Mouse (Mus musculus) liver, postnatal 0 days (tissue): ENCODE results near the gene Sfta2. TPM values are rescaled to one million over a fixed set of nuclear protein-coding genes. Genes with fewer than 3 reads are reported as not detected.
A peak's percentile ranks its signal among the peaks of the same experiment; 100 is the strongest.

Experiments used
- ATAC-seq: fragments of 200-750 bp; cut with Nextera tagmentation; 2 replicates; pipeline ENCODE4 v1.8.0; 2017; ENCODE audit warnings: mild to moderate bottlenecking, moderate library complexity
- DNase-seq: peaks from one replicate; pipeline ENCODE4 v3.0.0-alpha.2; 2016
- H3K27ac ChIP-seq: fragments of 300-500 bp; sonication (generic); 2 replicates; pipeline ENCODE4 v1.5.1; 2014; ENCODE audit warnings: antibody characterized with exemption, moderate library complexity, mild to moderate bottlenecking, low read depth
- H3K27me3 ChIP-seq: fragments of 300-500 bp; sonication (generic); 2 replicates; pipeline ENCODE4 v1.6.1; 2014; ENCODE audit warnings: low read length, control low read depth, mixed read lengths; ENCODE audit not compliant: insufficient read depth
- H3K36me3 ChIP-seq: fragments of 300-500 bp; sonication (generic); replicated peaks from 2 replicates; pipeline ENCODE4 v1.6.1; 2014; ENCODE audit warnings: mild to moderate bottlenecking, control low read depth, low read length, moderate library complexity, mixed read lengths; ENCODE audit not compliant: insufficient read depth
- H3K4me1 ChIP-seq: fragments of 300-500 bp; sonication (generic); 2 replicates; pipeline ENCODE4 v1.6.1; 2014; ENCODE audit warnings: antibody characterized with exemption, mild to moderate bottlenecking, control low read depth; ENCODE audit not compliant: insufficient read depth
- H3K4me2 ChIP-seq: fragments of 300-500 bp; sonication (generic); 2 replicates; pipeline ENCODE4 v1.6.1; 2014; ENCODE audit warnings: low read depth, mild to moderate bottlenecking, low read length, moderate library complexity, mixed read lengths
- H3K4me3 ChIP-seq: fragments of 300-500 bp; sonication (generic); 2 replicates; pipeline ENCODE4 v1.5.1; 2014; ENCODE audit warnings: low read depth, low read length
- H3K9ac ChIP-seq: fragments of 300-500 bp; sonication (generic); replicated peaks from 2 replicates; pipeline ENCODE4 v1.6.1; 2014; ENCODE audit warnings: mild to moderate bottlenecking, moderate library complexity
- H3K9me3 ChIP-seq: fragments of 300-500 bp; sonication (generic); 2 replicates; pipeline ENCODE4 v1.6.1; 2016; ENCODE audit warnings: mild to moderate bottlenecking, control low read depth, low read length, mixed read lengths
- CTCF ChIP-seq: sonication (generic); IDR thresholded peaks from 2 replicates; pipeline ENCODE4 v1.5.1; 2016; ENCODE audit warnings: antibody characterized with exemption, low read depth
- EP300 ChIP-seq: IDR thresholded peaks from 2 replicates; pipeline ENCODE4 v1.6.1; 2016; ENCODE audit warnings: antibody characterized with exemption, low read depth, mild to moderate bottlenecking
- WGBS: fragments of 180-500 bp; shearing (Covaris S2); extraction: QIAGEN DNeasy Blood & Tissue Kit; methylation state at CpG from one replicate; pipeline ENCODE4 v1.1.7; 2014; ENCODE audit not compliant: insufficient replicate concordance; 5-methylcytosine and 5-hydroxymethylcytosine counted together
- polyA plus RNA-seq: library from polyadenylated mRNA; unstranded; fragments of >200 nt; fragmentation: Nextera tagmentation; extraction: Ambion mirVana; gene quantifications from 2 replicates; pipeline ENCODE4 v1.2.1, GENCODE M21; 2015

The Sfta2 gene
- polyA plus RNA-seq, 1 experiment from 2014 or later, result not detected

DNA sequence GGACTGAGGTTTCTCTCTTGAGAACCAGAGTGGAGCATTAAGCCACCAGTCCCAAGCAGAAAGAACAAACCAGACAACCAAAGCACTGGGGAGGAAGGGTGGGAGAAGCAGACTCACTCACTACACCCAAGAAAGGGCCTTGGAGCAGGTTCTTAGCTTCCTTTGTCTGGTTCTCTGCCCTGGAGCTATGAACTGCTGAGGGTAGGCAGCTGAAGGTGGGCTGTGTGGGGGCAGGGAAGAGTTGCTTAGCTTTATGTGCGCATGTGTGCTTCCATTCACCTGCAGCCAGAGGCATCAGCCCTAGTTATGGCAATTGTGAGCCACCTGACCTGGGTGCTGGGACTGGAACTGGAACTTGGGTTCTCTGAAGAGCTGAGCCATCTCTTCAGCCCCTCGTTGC, 51.7 kb downstream of the Sfta2 start:
- H3K9me3 ChIP-seq, result no peaks in the 10 kb centered on the region
- no peaks in the 10 kb centered on the region for H3K4me1 ChIP-seq
- ATAC-seq, result no peak
- H3K4me3 ChIP-seq, result no peak overlapping the region
- 70% methylated on average over 2 of the region's 2 CpGs for WGBS
- no peak overlapping the region for H3K9ac ChIP-seq
- no peak overlapping the region for H3K4me2 ChIP-seq
- TF ChIP-seq EP300 (no peak), CTCF (no peak)
- H3K27ac ChIP-seq, result no peak overlapping the region
- H3K27me3 ChIP-seq, result no peaks in the 10 kb centered on the region
- DNase-seq, result no peak
- H3K36me3 ChIP-seq, result peaks cover 16% of the 10 kb centered on the region; the same call in 1 of the 2 replicates

DNA sequence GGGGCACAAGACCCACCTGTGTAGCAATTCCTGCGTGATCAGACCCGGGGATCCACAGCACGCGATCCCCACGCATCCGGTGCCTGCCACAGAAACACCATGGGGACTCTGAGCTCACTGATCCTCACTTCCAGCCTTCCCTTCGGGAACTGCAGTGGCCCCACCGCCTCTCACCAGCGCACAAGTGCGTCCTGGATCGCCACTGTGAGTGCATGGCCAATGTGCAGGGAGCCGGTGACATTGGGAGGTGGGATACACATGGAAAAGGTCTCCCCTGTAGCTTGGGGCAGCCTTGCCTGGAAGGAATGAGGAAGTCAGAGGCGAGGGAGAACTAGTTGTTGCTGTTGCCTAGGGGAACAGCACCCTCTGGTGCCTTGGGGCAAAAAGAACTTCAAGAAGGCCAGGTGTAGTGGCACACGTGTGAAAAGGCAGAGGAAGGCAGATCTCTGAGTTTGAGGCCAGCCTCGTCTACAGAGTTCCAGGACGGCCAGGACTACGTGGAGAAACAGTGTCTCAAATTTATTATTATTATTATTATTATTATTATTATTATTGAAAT, 64.7 kb downstream of the Sfta2 start:
- no peaks in the 10 kb centered on the region for H3K9me3 ChIP-seq
- no peak for TF ChIP-seq EP300
- TF ChIP-seq CTCF, result peak; percentile 69
- ATAC-seq (no peak), DNase-seq (peak; percentile 37)
- no peak overlapping the region for H3K9ac ChIP-seq
- H3K4me2 ChIP-seq, result no peak overlapping the region
- no peaks in the 10 kb centered on the region for H3K27me3 ChIP-seq
- H3K36me3 ChIP-seq, result peaks cover 19% of the 10 kb centered on the region
- H3K4me3 ChIP-seq, result no peak overlapping the region
- 82% methylated on average over 17 of the region's 17 CpGs for WGBS
- peaks cover 8% of the 10 kb centered on the region; the same call in 1 of the 2 replicates for H3K4me1 ChIP-seq
- no peak overlapping the region for H3K27ac ChIP-seq

DNA sequence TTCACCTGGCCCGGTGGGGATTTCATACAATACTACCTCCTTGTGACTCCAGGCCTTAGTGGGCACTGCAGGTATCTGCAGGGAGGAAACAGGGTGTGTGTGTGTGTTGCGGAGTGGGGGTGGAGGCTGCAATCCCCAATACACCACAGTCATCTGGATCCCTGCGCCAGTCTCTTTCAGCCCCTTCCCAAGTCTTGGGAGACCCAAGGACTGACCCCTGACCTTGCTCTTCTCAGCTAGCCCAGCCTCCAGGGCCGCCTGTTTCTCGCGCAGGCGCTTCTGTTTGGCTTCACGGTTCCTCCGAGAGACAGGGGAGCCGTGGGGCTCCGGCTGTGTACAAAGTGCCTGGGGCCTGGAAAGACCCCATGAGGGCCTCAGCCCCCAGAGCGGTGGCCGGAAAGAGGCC, 65.5 kb downstream of the Sfta2 start:
- H3K4me3 ChIP-seq, result peak overlapping the region; percentile 78
- H3K9ac ChIP-seq, result peak overlapping the region; percentile 76
- DNase-seq (peak; percentile 28), ATAC-seq (peak; percentile 20)
- no peaks in the 10 kb centered on the region for H3K9me3 ChIP-seq
- peaks cover 8% of the 10 kb centered on the region; the same call in 1 of the 2 replicates for H3K4me1 ChIP-seq
- no peaks in the 10 kb centered on the region for H3K27me3 ChIP-seq
- peak overlapping the region; percentile 41 for H3K27ac ChIP-seq
- WGBS, result 4% methylated on average over 13 of the region's 13 CpGs
- TF ChIP-seq CTCF (no peak), EP300 (no peak)
- peak overlapping the region; percentile 94 for H3K4me2 ChIP-seq
- peaks cover 12% of the 10 kb centered on the region for H3K36me3 ChIP-seq

DNA sequence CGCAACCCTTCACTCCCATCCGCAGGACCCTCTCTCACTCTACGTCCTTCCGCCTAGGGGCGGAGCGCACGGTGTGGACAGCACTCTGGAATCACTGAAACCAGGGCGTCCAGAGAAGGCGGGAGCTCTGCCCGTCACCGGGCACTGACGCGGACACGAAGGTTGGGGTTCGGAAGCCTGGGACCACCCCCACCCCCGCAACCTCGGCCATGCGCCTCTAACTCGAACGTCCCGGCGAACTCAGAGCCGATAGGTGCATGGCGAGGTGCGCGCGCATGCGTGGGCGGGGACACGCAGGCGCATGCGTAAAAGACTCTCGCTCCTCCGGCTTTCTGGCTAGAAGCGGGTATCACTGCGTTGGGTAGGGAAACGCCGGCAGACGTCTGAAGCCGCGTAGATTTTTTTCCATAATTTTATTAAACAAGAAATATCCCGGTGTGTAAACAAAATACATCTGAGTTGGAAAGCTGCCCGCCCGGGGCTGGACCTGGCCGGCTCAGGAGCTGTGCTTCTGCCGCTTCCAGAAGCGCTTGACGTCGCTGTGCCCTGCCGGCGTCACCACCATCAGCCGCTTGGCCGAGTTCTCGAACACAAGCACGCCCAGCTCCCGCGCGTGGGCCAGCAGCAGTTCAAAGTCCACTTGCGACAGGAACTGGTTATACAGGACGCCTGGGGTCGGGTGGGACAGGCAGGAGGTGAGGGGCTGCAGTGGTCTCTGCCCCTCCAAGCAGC, 66.2 kb downstream of the Sfta2 start, which contains the start of gene Vars2:
Gene Vars2 (minus strand): TSS at position 259 of the 732 bp plus-strand sequence.
- no peaks in the 10 kb centered on the region for H3K9me3 ChIP-seq
- DNase-seq (peak; percentile 97), ATAC-seq (peak; percentile 90)
- under 1% methylated on average over 61 of the region's 61 CpGs for WGBS
- peak within 1 kb of the TSS; percentile 41 for H3K27ac ChIP-seq
- H3K4me2 ChIP-seq, result peak within 1 kb of the TSS; percentile 94
- peaks cover 8% of the 10 kb centered on the region; the same call in 1 of the 2 replicates for H3K4me1 ChIP-seq
- H3K9ac ChIP-seq, result peak within 1 kb of the TSS; percentile 76
- no peaks in the 10 kb centered on the region for H3K27me3 ChIP-seq
- peaks cover 11% of the 10 kb centered on the region; the same call in 1 of the 2 replicates for H3K36me3 ChIP-seq
- TF ChIP-seq CTCF (no peak), EP300 (no peak)
- peak within 1 kb of the TSS; percentile 78 for H3K4me3 ChIP-seq

DNA sequence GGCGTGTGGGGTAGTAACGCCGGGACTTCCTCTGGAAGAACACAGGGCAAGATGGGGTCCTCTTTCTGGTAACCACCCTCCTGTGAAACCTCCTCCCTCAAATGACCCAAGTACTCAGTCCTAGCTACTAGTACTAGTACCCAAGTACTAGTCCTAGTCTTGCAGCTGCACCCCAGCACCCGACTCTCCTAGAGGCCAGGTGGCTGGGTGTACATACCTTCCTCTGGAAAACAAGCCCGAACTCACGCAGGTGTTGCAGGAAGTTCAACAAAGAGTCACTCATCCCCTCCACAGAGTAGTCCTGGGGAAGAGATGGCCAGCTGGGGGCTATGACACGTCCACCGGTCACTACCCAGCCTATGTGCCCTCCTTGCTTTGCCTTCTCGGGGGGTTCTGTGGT, 68.4 kb downstream of the Sfta2 start:
- Histone ChIP-seq H3K9me3 (no peaks in the 10 kb centered on the region), H3K4me1 (peaks cover 10% of the 10 kb centered on the region), H3K9ac (no peak overlapping the region), H3K27me3 (no peaks in the 10 kb centered on the region), H3K4me3 (no peak overlapping the region), H3K4me2 (no peak overlapping the region), H3K36me3 (0 out of 2 replicates have a peak, but pooled peaks cover 5% of the 10 kb centered on the region), H3K27ac (no peak overlapping the region)
- TF ChIP-seq EP300, result no peak
- no peak for ATAC-seq
- DNase-seq, result no peak
- 86% methylated on average over 9 of the region's 9 CpGs for WGBS

DNA sequence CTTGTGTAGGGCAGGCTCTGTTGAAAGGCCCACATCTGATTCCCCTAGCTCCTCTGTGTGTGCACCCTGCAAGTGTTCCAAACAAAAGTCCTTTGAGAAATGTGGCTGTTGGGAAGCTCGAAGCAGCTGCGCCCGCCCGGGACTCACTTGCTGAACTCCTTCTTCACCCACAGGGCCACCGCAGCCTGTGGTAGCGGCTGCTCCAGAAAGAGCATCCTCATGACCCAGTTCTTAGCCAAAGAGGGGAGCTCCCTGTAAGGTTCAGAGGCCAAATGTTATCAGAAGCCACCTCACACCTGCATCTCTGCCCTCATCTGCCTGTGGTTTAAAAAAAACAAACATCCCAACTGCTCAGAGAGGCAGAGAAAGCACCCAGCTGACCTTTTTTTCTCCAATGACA, 70.5 kb downstream of the Sfta2 start:
- Histone ChIP-seq H3K4me3 (no peak overlapping the region), H3K36me3 (0 out of 2 replicates have a peak, but pooled peaks cover 5% of the 10 kb centered on the region), H3K4me2 (no peak overlapping the region), H3K9me3 (no peaks in the 10 kb centered on the region), H3K27me3 (no peaks in the 10 kb centered on the region), H3K4me1 (peaks cover 7% of the 10 kb centered on the region), H3K9ac (no peak overlapping the region), H3K27ac (no peak overlapping the region)
- DNase-seq (no peak), ATAC-seq (no peak)
- WGBS, result 84% methylated on average over 6 of the region's 6 CpGs
- TF ChIP-seq EP300 (no peak), CTCF (no peak)
